Mouse (Mus musculus): ENCODE measurements around the gene Desi2.
"Not testable (repeated sequence)": the region's sequence is repeated elsewhere in the genome, so short reads cannot be mapped to it uniquely, and the experiment has no call there.

The Desi2 gene

GRCm38 (mm10) chr1:178265381-178265780 is 78.2 kb downstream of the Desi2 start:
- DNase-seq (ENCODE audit: low read depth) = not testable (repeated sequence)

- DNase-seq (ENCODE audit: low read depth) = no peak
Measured at GRCm38 (mm10) chr1:178270635-178271034, 83.4 kb downstream of the Desi2 start.

GRCm38 (mm10) chr1:178275174-178275730 is 88.0 kb downstream of the Desi2 start:
- DNase-seq (ENCODE audit: low read depth) = no peak

GRCm38 (mm10) chr1:178275738-178276053 is 88.5 kb downstream of the Desi2 start:
- DNase-seq (ENCODE audit: low read depth) = no peak

GRCm38 (mm10) chr1:178276054-178276911 is 89.1 kb downstream of the Desi2 start:
- peak; percentile 23 for DNase-seq (ENCODE audit: low read depth)

GRCm38 (mm10) chr1:178283314-178283713 is 96.1 kb downstream of the Desi2 start:
- DNase-seq (ENCODE audit: low read depth) = not testable (repeated sequence)

GRCm38 (mm10) chr1:178283946-178284720 is 96.9 kb downstream of the Desi2 start:
- no peak for DNase-seq (ENCODE audit: low read depth)

- DNase-seq (ENCODE audit: low read depth) = no peak
Measured at GRCm38 (mm10) chr1:178287601-178288176, 100.5 kb downstream of the Desi2 start.

GRCm38 (mm10) chr1:178291716-178292115 is 104.5 kb downstream of the Desi2 start:
- no peak for DNase-seq (ENCODE audit: low read depth)

- DNase-seq (ENCODE audit: low read depth) = no peak
Measured at GRCm38 (mm10) chr1:178294051-178294450, 106.8 kb downstream of the Desi2 start.

GRCm38 (mm10) chr1:178301261-178301660 is 114.0 kb downstream of the Desi2 start:
- DNase-seq (ENCODE audit: low read depth) = not testable (repeated sequence)

- peak; percentile 84 for DNase-seq (ENCODE audit: low read depth)
Measured at GRCm38 (mm10) chr1:178303425-178303824, 116.2 kb downstream of the Desi2 start.

Data from induced T-regulatory cell, adult 2 months (primary cell).